Mouse (Mus musculus) B cell, adult 2 months (primary cell): ENCODE data around the gene Pdcd1.
"Not testable (repeated sequence)": the region's sequence is repeated elsewhere in the genome, so short reads cannot be mapped to it uniquely, and the experiment has no call there.

Experiments
- DNase-seq, 2 experiments: peaks; one replicate each; pipeline ENCODE4 v3.0.0; 2022

The Pdcd1 gene

DNA sequence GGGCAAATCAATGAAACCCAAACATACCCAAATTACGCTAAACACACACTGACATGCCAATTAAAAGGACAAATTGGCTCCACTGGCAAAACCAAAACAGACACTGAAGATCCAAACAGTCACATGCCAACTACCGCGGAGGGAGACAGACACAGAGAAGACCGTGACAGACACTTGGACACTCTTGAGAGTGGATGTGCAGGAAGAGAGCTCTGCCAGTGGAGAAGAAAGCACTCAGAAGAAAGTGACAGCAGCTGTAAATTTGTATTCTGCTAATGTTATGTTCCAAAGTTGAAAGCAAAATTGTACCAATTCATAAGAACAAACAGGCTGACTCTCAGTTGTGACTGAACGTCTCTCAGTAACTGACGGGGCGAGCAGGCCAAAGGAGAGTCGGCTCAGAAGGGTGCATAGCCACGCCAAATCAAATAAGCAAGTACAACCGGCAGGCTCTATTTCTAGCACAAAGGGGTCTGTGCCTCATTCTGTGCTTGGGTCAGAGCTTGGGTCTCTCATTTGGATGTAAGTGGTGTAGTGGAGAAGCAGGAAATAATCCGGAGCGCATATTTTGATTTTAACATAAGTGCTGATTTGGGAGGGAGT is 24.7 kb downstream of the Pdcd1 start:
- no peak for DNase-seq

DNA sequence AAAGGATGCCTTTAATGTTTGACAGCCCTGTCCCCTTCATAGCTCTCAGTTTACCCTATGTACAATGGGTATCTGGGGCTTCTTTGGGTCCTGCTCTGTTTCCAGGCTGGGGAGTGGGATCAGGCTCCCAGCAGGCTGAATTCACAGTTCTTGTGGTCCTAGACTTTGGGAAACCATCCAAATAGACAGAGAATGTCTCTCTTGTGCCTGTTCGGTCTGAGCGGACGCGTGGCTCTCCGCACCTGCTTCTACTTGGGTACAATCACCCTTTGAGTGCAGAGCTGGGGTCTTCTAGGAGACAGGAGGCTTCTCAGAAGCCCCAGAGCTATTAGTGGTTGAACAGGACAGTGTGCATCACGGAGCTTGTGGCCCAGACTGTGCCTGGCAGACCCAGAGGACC is 32.2 kb downstream of the Pdcd1 start, which contains the start of gene Neu4:
Gene Neu4 (plus strand): TSS at position 301 of the 400 bp plus-strand sequence.
- DNase-seq = no peak

DNA sequence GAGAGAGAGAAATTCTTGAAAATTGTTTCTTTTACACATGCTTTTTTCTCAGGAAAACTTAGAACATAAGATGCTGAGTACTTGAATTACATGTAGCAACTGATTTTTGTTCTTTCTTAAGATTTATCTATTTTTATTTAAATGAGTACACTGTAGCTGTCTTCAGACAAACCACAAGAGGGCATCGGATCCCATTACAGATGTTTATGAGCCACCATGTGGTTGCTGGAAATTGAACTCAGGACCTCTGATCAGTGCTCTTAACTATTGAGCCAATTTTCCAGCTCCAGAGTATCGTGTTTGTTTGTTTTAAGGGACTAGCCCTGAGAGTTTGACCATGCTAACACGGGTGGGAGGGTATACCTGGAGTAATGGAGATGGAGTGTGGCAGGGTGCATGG is 40.7 kb downstream of the Pdcd1 start:
- no peak for DNase-seq

DNA sequence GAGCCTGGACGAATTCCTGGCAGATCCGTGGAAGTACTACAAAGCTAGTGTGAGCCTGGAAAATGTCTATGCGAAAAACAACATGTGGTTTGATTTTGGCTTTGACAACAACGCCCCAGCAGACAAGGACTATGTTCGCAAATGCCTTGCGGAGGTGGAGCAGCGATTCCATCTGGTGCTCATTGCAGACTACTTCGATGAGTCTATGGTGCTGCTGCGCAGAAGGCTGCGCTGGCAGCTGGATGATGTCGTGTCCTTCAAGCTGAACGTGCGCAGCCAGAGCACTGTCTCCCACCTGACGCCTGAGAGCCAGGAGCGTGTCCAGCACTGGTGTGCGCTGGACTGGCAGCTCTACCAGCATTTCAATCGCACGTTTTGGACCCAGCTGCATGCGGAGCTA is 43.5 kb downstream of the Pdcd1 start:
- DNase-seq = not testable (repeated sequence)

DNA sequence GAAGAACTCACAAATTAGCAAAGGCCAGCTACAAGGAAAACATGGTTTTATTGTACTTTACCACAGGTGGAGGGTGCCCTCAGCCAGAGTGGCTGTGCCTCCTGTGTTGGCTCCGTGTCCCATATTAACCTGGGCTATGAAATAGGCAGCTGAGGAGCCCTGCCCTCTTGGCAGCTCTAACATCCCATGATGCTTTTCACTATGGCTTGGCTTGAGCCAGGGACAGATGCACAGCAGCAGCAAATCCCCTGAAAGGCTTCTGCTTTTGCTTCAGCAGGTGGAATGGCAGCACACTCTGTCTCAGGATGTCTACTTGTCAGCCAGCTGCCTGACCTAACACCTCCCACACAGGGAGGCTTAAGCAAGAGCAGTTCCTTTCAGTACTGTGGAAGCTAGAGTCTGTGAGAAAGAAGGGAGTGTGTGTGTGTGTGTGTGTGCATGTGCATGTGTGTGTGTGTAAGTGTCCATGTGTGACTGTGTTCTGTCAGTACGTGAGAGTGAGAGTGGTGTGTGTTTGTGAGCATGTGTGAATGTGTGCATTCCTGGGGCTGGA is 46.3 kb downstream of the Pdcd1 start:
- DNase-seq = not testable (repeated sequence)

DNA sequence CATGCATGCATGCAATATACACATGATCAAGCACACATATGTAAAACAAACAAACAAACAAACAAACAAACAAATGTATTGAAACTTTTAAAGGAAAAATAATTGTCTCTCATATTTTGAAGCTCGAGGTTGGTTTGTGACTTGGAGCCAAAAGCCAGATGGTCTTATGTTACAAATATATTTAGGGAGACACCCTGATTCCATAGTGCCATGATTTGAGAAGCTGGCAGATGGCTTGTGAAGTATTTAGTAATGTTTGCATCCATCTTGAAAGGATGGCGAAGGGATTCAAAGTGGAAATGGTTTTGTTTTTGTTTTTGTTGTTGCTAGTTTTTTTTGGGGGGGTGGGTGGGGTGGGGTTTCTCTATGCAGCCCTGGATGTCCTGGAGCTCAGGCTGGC is 51.3 kb downstream of the Pdcd1 start:
- no peak for DNase-seq

DNA sequence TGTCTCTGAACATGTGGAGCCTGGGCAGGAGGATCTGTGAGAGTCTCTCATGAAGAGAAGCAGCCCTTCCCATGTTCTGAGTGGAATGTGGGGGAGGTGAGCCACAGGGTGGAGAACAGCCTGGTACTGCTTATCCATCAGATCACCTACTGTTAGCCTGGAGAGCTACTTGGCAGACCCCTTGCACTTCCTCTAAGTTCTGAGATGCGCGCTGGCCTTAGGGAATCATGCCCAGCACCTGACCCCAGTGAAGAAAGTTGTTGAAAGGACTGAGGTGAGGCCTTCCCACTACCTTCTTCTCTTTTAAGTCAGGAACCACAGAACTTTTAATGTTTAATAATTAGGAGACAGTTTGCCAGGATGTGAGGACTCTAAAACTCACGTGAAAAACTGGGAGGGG is 60.9 kb downstream of the Pdcd1 start:
- DNase-seq = not testable (repeated sequence)

DNA sequence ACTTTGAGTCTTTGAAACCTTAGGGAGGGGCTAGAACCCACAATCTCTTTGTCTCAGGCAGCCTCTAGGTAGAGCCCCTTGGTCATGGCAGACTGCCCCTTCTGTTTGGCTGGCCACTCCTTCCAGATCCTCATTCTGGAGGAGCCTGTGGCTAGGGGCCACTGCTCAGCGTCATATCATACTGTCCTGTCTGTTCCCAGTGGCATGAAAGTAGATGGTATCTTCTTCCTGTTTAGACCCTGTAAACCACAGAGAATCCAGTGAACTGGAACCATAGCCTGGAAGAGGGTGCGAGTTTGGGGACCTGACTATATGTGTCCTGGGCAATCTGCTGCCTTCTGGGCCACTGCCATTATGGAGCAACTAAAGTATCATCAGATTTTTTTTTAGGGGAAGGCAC is 61.3 kb downstream of the Pdcd1 start:
- not testable (repeated sequence) for DNase-seq

DNA sequence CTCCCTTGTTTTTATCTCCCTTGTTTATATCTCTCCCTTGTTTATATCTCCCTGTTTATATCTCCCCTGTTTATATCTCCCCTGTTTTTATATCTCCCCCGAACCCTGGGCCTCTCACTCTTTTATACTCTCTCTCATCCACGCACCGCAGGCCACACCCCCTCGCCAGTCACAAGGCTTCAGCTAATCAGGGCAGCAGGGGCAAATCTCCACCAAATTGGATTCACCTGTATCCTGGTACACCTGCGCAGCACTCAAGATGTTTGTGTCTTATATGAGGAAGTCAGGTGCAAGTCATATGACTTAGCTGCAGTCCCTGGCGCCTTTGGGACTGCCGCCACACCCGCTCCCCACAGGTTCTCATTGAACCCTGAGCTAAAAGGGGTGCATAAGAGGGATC is 62.1 kb downstream of the Pdcd1 start, which contains the start of gene Gal3st2c:
Gene Gal3st2c (plus strand): TSS at position 301 of the 400 bp plus-strand sequence.
- not testable (repeated sequence) for DNase-seq

DNA sequence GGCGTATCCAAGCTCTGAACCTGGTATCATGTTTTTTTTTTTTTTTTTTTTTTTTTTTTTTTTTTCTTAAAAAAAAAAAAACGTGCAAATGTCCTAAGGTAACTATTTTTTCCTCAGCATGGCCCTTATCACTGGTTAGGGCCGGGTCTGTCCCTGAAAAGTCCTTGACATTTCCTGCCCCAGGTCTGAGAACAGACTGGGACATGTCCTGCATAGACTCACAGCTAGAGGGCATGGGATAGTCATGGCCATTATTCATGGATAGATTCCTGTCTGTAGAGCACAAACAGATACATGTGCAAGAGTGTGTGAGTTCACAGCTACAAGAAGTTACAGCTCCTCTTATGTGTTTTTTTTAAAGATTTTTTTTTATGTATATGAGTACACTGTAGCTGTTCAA is 63.6 kb downstream of the Pdcd1 start:
- no peak for DNase-seq
